Mouse (Mus musculus): ENCODE results near the gene Il12rb1. TPM values are rescaled to one million over a fixed set of nuclear protein-coding genes. Genes with fewer than 3 reads are reported as not detected.

The Il12rb1 gene
- polyA plus RNA-seq, 1 experiment, result 5.4 TPM

- Histone ChIP-seq H3K4me3 (ENCODE audit: low read depth, low read length) (no peak overlapping the region), H3K4me1 (ENCODE audit: control insufficient read depth, insufficient read depth, insufficient read length, low read length) (no peaks in the 10 kb centered on the region), H3K27me3 (ENCODE audit: control insufficient read depth, insufficient read depth, low read length) (0 out of 2 replicates have a peak, but pooled peaks cover 5% of the 10 kb centered on the region), H3K27ac (ENCODE audit: insufficient read depth, low read depth, low read length) (no peak overlapping the region), H3K36me3 (ENCODE audit: control insufficient read depth, insufficient read depth, low read length) (no peaks in the 10 kb centered on the region)
- 54% methylated on average over 3 of the region's 3 CpGs for WGBS
- TF ChIP-seq CTCF (IDR thresholded peaks at IDR 0.05; ENCODE audit: extremely low read depth, insufficient read length, insufficient replicate concordance, low read depth, low read length), result no peak
- no peak for TF ChIP-seq POLR2A (IDR thresholded peaks at IDR 0.05; ENCODE audit: low read depth, low read length)
Measured at GRCm38 (mm10) chr8:70849333-70849990, 41.2 kb downstream of the Il12rb1 start.

GRCm38 (mm10) chr8:70850132-70850845 is 42.0 kb downstream of the Il12rb1 start:
- H3K4me1 ChIP-seq (ENCODE audit: control insufficient read depth, insufficient read depth, insufficient read length, low read length), result no peaks in the 10 kb centered on the region

GRCm38 (mm10) chr8:70850947-70851346 is 42.7 kb downstream of the Il12rb1 start:
- H3K27me3 ChIP-seq (ENCODE audit: control insufficient read depth, insufficient read depth, low read length), result 0 out of 2 replicates have a peak, but pooled peaks cover 5% of the 10 kb centered on the region
- 85% methylated on average over 4 of the region's 4 CpGs for WGBS
- H3K4me1 ChIP-seq (ENCODE audit: control insufficient read depth, insufficient read depth, insufficient read length, low read length), result no peaks in the 10 kb centered on the region
- H3K27ac ChIP-seq (ENCODE audit: insufficient read depth, low read depth, low read length), result no peak overlapping the region
- TF ChIP-seq POLR2A (IDR thresholded peaks at IDR 0.05; ENCODE audit: low read depth, low read length) (no peak), CTCF (IDR thresholded peaks at IDR 0.05; ENCODE audit: extremely low read depth, insufficient read length, insufficient replicate concordance, low read depth, low read length) (no peak)
- no peaks in the 10 kb centered on the region for H3K36me3 ChIP-seq (ENCODE audit: control insufficient read depth, insufficient read depth, low read length)
- no peak overlapping the region for H3K4me3 ChIP-seq (ENCODE audit: low read depth, low read length)

More at GRCm38 (mm10) chr8:70850132-70850845, 42.0 kb downstream of the Il12rb1 start:
- WGBS, result 63% methylated on average over 7 of the region's 7 CpGs
- Histone ChIP-seq H3K27ac (ENCODE audit: insufficient read depth, low read depth, low read length) (no peak overlapping the region), H3K4me3 (ENCODE audit: low read depth, low read length) (no peak overlapping the region), H3K36me3 (ENCODE audit: control insufficient read depth, insufficient read depth, low read length) (no peaks in the 10 kb centered on the region), H3K27me3 (ENCODE audit: control insufficient read depth, insufficient read depth, low read length) (0 out of 2 replicates have a peak, but pooled peaks cover 5% of the 10 kb centered on the region)
- TF ChIP-seq POLR2A (IDR thresholded peaks at IDR 0.05; ENCODE audit: low read depth, low read length), result no peak
- TF ChIP-seq CTCF (IDR thresholded peaks at IDR 0.05; ENCODE audit: extremely low read depth, insufficient read length, insufficient replicate concordance, low read depth, low read length), result no peak

- H3K27me3 ChIP-seq (ENCODE audit: control insufficient read depth, insufficient read depth, low read length), result peaks cover 1% of the 10 kb centered on the region; the same call in 1 of the 2 replicates
- TF ChIP-seq POLR2A (IDR thresholded peaks at IDR 0.05; ENCODE audit: low read depth, low read length) (no peak), CTCF (IDR thresholded peaks at IDR 0.05; ENCODE audit: extremely low read depth, insufficient read length, insufficient replicate concordance, low read depth, low read length) (no peak)
- H3K4me1 ChIP-seq (ENCODE audit: control insufficient read depth, insufficient read depth, insufficient read length, low read length), result peaks cover 4% of the 10 kb centered on the region
- H3K36me3 ChIP-seq (ENCODE audit: control insufficient read depth, insufficient read depth, low read length), result no peaks in the 10 kb centered on the region
- H3K4me3 ChIP-seq (ENCODE audit: low read depth, low read length), result no peak overlapping the region
- 54% methylated on average over 6 of the region's 6 CpGs for WGBS
- H3K27ac ChIP-seq (ENCODE audit: insufficient read depth, low read depth, low read length), result no peak overlapping the region
Measured at GRCm38 (mm10) chr8:70851837-70852236, 43.6 kb downstream of the Il12rb1 start.

GRCm38 (mm10) chr8:70852595-70853231 is 44.5 kb downstream of the Il12rb1 start:
- H3K36me3 ChIP-seq (ENCODE audit: control insufficient read depth, insufficient read depth, low read length), result no peaks in the 10 kb centered on the region
- 92% methylated on average over 41 of the region's 41 CpGs for WGBS
- TF ChIP-seq CTCF (IDR thresholded peaks at IDR 0.05; ENCODE audit: extremely low read depth, insufficient read length, insufficient replicate concordance, low read depth, low read length) (no peak), POLR2A (IDR thresholded peaks at IDR 0.05; ENCODE audit: low read depth, low read length) (no peak)
- H3K4me1 ChIP-seq (ENCODE audit: control insufficient read depth, insufficient read depth, insufficient read length, low read length), result peaks cover 6% of the 10 kb centered on the region
- H3K4me3 ChIP-seq (ENCODE audit: low read depth, low read length), result no peak overlapping the region
- H3K27me3 ChIP-seq (ENCODE audit: control insufficient read depth, insufficient read depth, low read length), result no peaks in the 10 kb centered on the region; the same call in 1 of the 2 replicates
- H3K27ac ChIP-seq (ENCODE audit: insufficient read depth, low read depth, low read length), result no peak overlapping the region

GRCm38 (mm10) chr8:70853863-70854262 is 45.6 kb downstream of the Il12rb1 start:
- Histone ChIP-seq H3K27ac (ENCODE audit: insufficient read depth, low read depth, low read length) (no peak overlapping the region), H3K4me1 (ENCODE audit: control insufficient read depth, insufficient read depth, insufficient read length, low read length) (peaks cover 6% of the 10 kb centered on the region), H3K4me3 (ENCODE audit: low read depth, low read length) (no peak overlapping the region), H3K27me3 (ENCODE audit: control insufficient read depth, insufficient read depth, low read length) (no peaks in the 10 kb centered on the region; the same call in 1 of the 2 replicates), H3K36me3 (ENCODE audit: control insufficient read depth, insufficient read depth, low read length) (no peaks in the 10 kb centered on the region)
- TF ChIP-seq CTCF (IDR thresholded peaks at IDR 0.05; ENCODE audit: extremely low read depth, insufficient read length, insufficient replicate concordance, low read depth, low read length) (no peak), POLR2A (IDR thresholded peaks at IDR 0.05; ENCODE audit: low read depth, low read length) (no peak)
- WGBS, result 72% methylated on average over 2 of the region's 2 CpGs

GRCm38 (mm10) chr8:70856028-70856427 is 47.8 kb downstream of the Il12rb1 start:
- WGBS, result 66% methylated on average over 5 of the region's 5 CpGs
- Histone ChIP-seq H3K4me3 (ENCODE audit: low read depth, low read length) (no peak overlapping the region), H3K27ac (ENCODE audit: insufficient read depth, low read depth, low read length) (no peak overlapping the region), H3K4me1 (ENCODE audit: control insufficient read depth, insufficient read depth, insufficient read length, low read length) (peaks cover 6% of the 10 kb centered on the region), H3K36me3 (ENCODE audit: control insufficient read depth, insufficient read depth, low read length) (no peaks in the 10 kb centered on the region), H3K27me3 (ENCODE audit: control insufficient read depth, insufficient read depth, low read length) (no peaks in the 10 kb centered on the region; the same call in 1 of the 2 replicates)
- TF ChIP-seq CTCF (IDR thresholded peaks at IDR 0.05; ENCODE audit: extremely low read depth, insufficient read length, insufficient replicate concordance, low read depth, low read length) (no peak), POLR2A (IDR thresholded peaks at IDR 0.05; ENCODE audit: low read depth, low read length) (no peak)

Data from small intestine, adult 2 months (tissue).